Mouse (Mus musculus) C2C12 (cell line): ENCODE measurements around the gene Arx. TPM values are rescaled to one million over a fixed set of nuclear protein-coding genes. Genes with fewer than 3 reads are reported as not detected.

Experiments
- H3K27me3 ChIP-seq: one replicate; pipeline ENCODE4 v1.6.1; 2011; ENCODE audit not compliant: control insufficient read depth, insufficient read depth, insufficient read length
- H3K36me3 ChIP-seq: one replicate; pipeline ENCODE4 v1.6.1; 2011; ENCODE audit not compliant: control insufficient read depth, insufficient read depth
- H3K4me3 ChIP-seq: one replicate; pipeline ENCODE4 v1.5.1; 2011; ENCODE audit warnings: mild to moderate bottlenecking, control low read depth; ENCODE audit not compliant: poor library complexity, insufficient read depth, severe bottlenecking
- H3K79me2 ChIP-seq: one replicate; pipeline ENCODE4 v1.6.1; 2011; ENCODE audit not compliant: control insufficient read depth, insufficient read depth
- H3K79me3 ChIP-seq: one replicate; pipeline ENCODE4 v1.6.1; 2011; ENCODE audit warnings: low read depth, control low read depth
- H3ac ChIP-seq: one replicate; pipeline ENCODE3; 2011; ENCODE audit warnings: low read depth; ENCODE audit not compliant: control insufficient read depth, insufficient read length
- CEBPB ChIP-seq: IDR thresholded peaks from one replicate; pipeline ENCODE4 v1.6.1; 2011; ENCODE audit warnings: low read depth, mild to moderate bottlenecking, control low read depth, moderate library complexity
- CTCF ChIP-seq: IDR thresholded peaks from one replicate; pipeline ENCODE4 v1.5.1; 2011; ENCODE audit not compliant: control insufficient read depth, insufficient read depth, insufficient read length
- FOSL1 ChIP-seq: IDR thresholded peaks from one replicate; pipeline ENCODE4 v1.8.0; 2011; ENCODE audit warnings: mild to moderate bottlenecking, low read length; ENCODE audit not compliant: poor library complexity, insufficient read depth, severe bottlenecking
- MAX ChIP-seq: IDR thresholded peaks from one replicate; pipeline ENCODE4 v1.6.1; 2011; ENCODE audit warnings: mild to moderate bottlenecking, control low read depth
- MYOD1 ChIP-seq: IDR thresholded peaks from one replicate; pipeline ENCODE4 v1.6.1; 2011; ENCODE audit warnings: low read depth; ENCODE audit not compliant: control insufficient read depth, insufficient read length
- MYOG ChIP-seq: IDR thresholded peaks from one replicate; pipeline ENCODE4 v1.6.1; 2011; ENCODE audit not compliant: control insufficient read depth, insufficient read length; ENCODE audit errors: extremely low read depth
- USF1 ChIP-seq: IDR thresholded peaks from one replicate; pipeline ENCODE4 v1.6.1; 2011; ENCODE audit warnings: low read depth, mild to moderate bottlenecking, control low read depth, moderate library complexity
- polyA plus RNA-seq: library from polyadenylated mRNA; unstranded; fragments of >200 nt; fragmentation: generic; extraction: Trizol; gene quantifications from one replicate; pipeline ENCODE4 v1.2.1, GENCODE M21; 2012; ENCODE audit warnings: missing spikeins

The Arx gene
- polyA plus RNA-seq, 1 experiment: 0.05 TPM

DNA sequence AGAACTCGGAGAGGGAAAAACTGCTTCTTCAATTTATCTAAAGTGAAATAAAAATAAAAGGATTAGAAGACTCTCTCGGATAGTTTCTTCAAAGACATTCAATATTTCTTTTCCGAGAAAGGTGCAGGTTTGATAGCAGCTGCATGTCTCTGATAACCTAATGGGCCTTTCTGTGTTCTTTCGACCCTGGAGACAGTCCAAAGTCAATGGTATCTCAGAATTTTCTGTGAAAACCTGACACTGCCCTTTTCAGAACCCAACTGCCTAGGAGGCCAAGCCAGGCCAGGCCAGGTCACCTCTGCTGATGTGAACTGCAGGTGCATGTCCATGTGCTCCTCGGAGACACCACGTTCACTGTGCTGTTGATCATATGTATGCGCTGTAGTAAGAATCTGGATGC is 19.5 kb downstream of the Arx start:
- TF ChIP-seq MYOD1: no peak
- TF ChIP-seq CTCF: no peak
- no peak for TF ChIP-seq FOSL1
- no peak for TF ChIP-seq MAX
- no peak for TF ChIP-seq USF1
- TF ChIP-seq MYOG: no peak
- TF ChIP-seq CEBPB: no peak
- Histone ChIP-seq H3K27me3 (no peaks in the 10 kb centered on the region), H3ac (no peak overlapping the region), H3K79me2 (no peaks in the 10 kb centered on the region), H3K36me3 (no peaks in the 10 kb centered on the region), H3K4me3 (no peak overlapping the region), H3K79me3 (no peaks in the 10 kb centered on the region)

DNA sequence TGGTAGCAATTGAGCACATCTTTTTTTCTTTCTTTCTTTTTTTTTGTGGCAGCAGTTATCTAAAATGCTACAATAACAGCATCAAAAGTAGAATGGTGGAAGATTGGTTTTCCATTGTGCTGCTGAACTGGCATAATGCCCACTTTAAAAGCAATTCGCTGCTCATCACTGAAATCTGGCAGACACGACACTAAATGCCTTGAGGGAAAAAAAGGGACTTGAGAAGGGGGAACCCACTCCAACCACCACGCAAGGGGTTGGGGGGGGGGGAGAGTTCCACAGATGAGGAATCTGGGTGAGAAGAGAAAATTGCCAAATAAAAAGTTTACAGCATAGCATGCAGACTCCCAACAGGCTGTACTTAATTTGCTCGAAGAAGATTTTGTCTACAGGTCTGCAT is 31.3 kb downstream of the Arx start:
- no peak overlapping the region for H3K4me3 ChIP-seq
- no peaks in the 10 kb centered on the region for H3K79me3 ChIP-seq
- TF ChIP-seq CEBPB: no peak
- no peak for TF ChIP-seq CTCF
- TF ChIP-seq USF1: no peak
- no peak for TF ChIP-seq MYOD1
- TF ChIP-seq FOSL1: no peak
- TF ChIP-seq MYOG: no peak
- TF ChIP-seq MAX: no peak

DNA sequence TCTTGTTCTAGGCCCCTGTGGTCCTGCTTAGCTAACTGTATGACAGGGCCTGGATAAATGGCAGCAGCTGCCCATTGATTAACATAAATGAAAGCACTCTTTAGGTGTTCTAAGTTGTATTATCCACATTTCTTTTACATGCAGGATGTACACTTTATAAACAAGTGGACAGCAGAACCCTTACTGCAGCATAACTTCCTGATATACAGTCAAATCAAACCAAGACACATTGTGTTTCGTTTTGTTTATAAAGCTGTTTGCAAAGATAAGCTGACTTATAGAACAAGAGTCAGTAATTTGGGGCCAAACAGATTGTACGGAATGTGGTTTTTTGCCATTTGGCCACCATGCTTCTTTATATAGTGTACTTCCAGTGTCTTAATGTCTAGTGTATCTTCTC is 33.7 kb downstream of the Arx start:
- H3K79me3 ChIP-seq: no peaks in the 10 kb centered on the region
- no peaks in the 10 kb centered on the region for H3K36me3 ChIP-seq
- H3K27me3 ChIP-seq: no peaks in the 10 kb centered on the region
- H3K79me2 ChIP-seq: no peaks in the 10 kb centered on the region
- TF ChIP-seq CTCF (no peak), MYOD1 (no peak), CEBPB (no peak), FOSL1 (no peak), MAX (no peak), USF1 (no peak), MYOG (no peak)
- no peak overlapping the region for H3K4me3 ChIP-seq
- H3ac ChIP-seq: no peak overlapping the region

More for the DNA sequence above, 31.3 kb downstream of the Arx start:
- Histone ChIP-seq H3K36me3 (no peaks in the 10 kb centered on the region), H3ac (no peak overlapping the region), H3K27me3 (no peaks in the 10 kb centered on the region), H3K79me2 (no peaks in the 10 kb centered on the region)

DNA sequence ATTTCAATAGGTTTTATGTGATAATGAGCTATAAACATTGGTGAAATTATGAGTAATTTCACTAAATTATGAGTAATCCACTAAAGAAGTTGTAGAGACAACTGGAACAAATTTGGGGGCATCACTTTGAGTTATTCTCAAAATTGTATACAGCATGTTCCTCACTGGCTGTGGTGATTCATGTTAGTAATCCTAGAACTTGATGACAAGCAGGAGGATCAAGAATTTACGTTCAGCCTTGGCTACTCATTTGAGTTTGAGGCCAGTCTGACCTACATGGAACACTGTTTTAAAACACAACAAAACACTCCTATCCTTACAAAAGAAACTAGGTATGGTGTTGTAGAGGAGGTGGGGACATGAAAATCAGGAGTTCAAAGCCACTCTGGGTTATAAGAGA is 35.1 kb downstream of the Arx start:
- no peak overlapping the region for H3ac ChIP-seq
- no peaks in the 10 kb centered on the region for H3K27me3 ChIP-seq
- H3K36me3 ChIP-seq: no peaks in the 10 kb centered on the region
- no peak overlapping the region for H3K4me3 ChIP-seq
- TF ChIP-seq MYOD1 (no peak), CTCF (no peak), FOSL1 (no peak), MYOG (no peak), CEBPB (no peak), USF1 (no peak), MAX (no peak)
- H3K79me3 ChIP-seq: no peaks in the 10 kb centered on the region
- H3K79me2 ChIP-seq: no peaks in the 10 kb centered on the region
